Mouse (Mus musculus) small intestine, adult 2 months (tissue): ENCODE data around the gene Xndc1.

Source experiments
- CTCF ChIP-seq: fragments of 200-500 bp; IDR thresholded peaks from 2 replicates; pipeline ENCODE4 v1.5.1; 2012; ENCODE audit warnings: low read depth, mild to moderate bottlenecking, control low read depth, inconsistent platforms, low read length, moderate library complexity, mixed read lengths; ENCODE audit not compliant: insufficient replicate concordance, insufficient read length; ENCODE audit errors: extremely low read depth
- POLR2A ChIP-seq: fragments of 200-500 bp; IDR thresholded peaks from 2 replicates; pipeline ENCODE4 v1.6.1; 2012; ENCODE audit warnings: low read depth, mild to moderate bottlenecking, control low read depth, inconsistent platforms, low read length, moderate library complexity

DNA sequence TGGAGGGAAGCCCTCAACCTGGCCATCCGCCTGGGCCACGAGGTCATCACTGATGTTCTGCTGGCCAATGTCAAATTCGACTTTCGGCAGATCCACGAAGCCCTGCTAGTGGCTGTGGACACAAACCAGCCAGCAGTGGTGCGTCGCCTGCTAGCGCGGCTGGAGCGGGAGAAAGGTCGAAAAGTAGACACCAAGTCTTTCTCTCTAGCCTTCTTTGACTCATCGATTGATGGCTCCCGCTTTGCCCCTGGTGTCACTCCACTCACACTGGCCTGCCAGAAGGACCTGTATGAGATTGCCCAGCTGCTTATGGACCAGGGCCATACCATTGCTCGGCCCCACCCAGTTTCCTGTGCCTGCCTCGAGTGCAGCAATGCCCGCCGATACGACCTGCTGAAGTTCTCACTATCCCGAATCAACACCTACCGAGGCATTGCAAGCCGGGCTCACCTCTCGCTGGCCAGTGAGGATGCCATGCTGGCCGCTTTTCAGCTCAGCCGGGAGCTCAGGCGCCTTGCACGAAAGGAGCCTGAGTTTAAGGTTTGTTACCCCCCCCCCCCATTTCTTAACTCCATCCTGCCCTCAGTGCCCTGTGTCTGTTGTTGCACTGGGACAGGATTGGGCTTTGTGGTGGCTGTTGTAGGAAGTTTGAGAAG, 18.9 kb downstream of the Xndc1 start:
- no peak for TF ChIP-seq CTCF
- no peak for TF ChIP-seq POLR2A
